ENCODE assay signal across 13 mouse cellular contexts in genomic region chr3:141792106-141792505, GRCm38 (mm10).
DNase-seq lines count a peak whose midpoint lies in the region; ATAC-seq and TF ChIP-seq lines count a peak whose summit lies in the region.
"Had no signal": no experiment of that assay in that cellular context is flagged by ENCODE, and none has a peak within 500 bp of the region (broad histone marks: within the 10 kb centered on the region; RNA-seq: fewer than 3 reads in every experiment).

No protein-coding gene starts in this region.

- dilution Hi-C loops in CH12.LX (cut with MboI; ENCODE audit: extremely low pct_ligation_motif_present, extremely low pct_unique_long_range_greater_than_20kb, low sequenced_read_pairs) = no loop called here

- no peak for TF ChIP-seq EP300 in CH12.LX (IDR thresholded peaks at IDR 0.05; ENCODE audit: low read length)

- H3K9me3 ChIP-seq in kidney, embryonic 15.5 days (replicated peaks) = no peaks in the 10 kb centered on the region
- H3K9me3 ChIP-seq in midbrain, embryonic 11.5 days (ENCODE audit: control insufficient read depth, low read length) = no peaks in the 10 kb centered on the region
- H3K9me3 ChIP-seq in midbrain, embryonic 10.5 days (replicated peaks) = no peaks in the 10 kb centered on the region
- H3K9me3 ChIP-seq in CH12.LX (replicated peaks; ENCODE audit: low read length) = no peaks in the 10 kb centered on the region
- H3K9me3 ChIP-seq: embryonic facial prominence, embryonic 13.5 days; forebrain, embryonic 10.5 days; heart, embryonic 13.5 days; neural tube, embryonic 13.5 days had no signal

- H3K4me1 ChIP-seq in kidney, embryonic 15.5 days = no peaks in the 10 kb centered on the region
- H3K4me1 ChIP-seq in midbrain, embryonic 11.5 days (ENCODE audit: control insufficient read depth, insufficient read depth, low read length) = no peaks in the 10 kb centered on the region
- H3K4me1 ChIP-seq in midbrain, embryonic 10.5 days = peaks cover 2% of the 10 kb centered on the region; the same call in 1 of the 2 replicates
- H3K4me1 ChIP-seq in CH12.LX (ENCODE audit: control insufficient read depth in 1 of 2, insufficient read depth in 2 of 2) = peaks cover 0 to 4% of the 10 kb centered on the region in 2 experiments; a peak in 1 of 4 replicates
- H3K4me1 ChIP-seq: forebrain, embryonic 10.5 days; heart, embryonic 13.5 days had no signal

- TF ChIP-seq CTCF in CH12.LX (conservative IDR thresholded peaks at IDR 0.05 in 1 of 2, IDR thresholded peaks at IDR 0.05 in 1 of 2; ENCODE audit: low read depth in 2 of 2, low read length in 2 of 2) = no peak

- peak; percentile 49; the same call in 1 of the 2 replicates for ATAC-seq in kidney, embryonic 15.5 days (replicated peaks; ENCODE audit: low FRiP score)
- ATAC-seq in midbrain, embryonic 11.5 days (ENCODE audit: low FRiP score) = peak; percentile 61; the same call in 1 of the 2 replicates
- ATAC-seq in common myeloid progenitor, adult 5-6 weeks (replicated peaks; ENCODE audit: low read depth, poor library complexity, severe bottlenecking) = 0 out of 2 replicates have a peak, but pooled peaks have one; percentile 69
- no peak for ATAC-seq in megakaryocyte, adult 5-6 weeks (ENCODE audit: poor library complexity, severe bottlenecking)
- ATAC-seq: activated CD4-positive, CD25-positive, alpha-beta regulatory T cell, adult 4 months had no signal

- H3K27ac ChIP-seq in kidney, embryonic 15.5 days = no peak overlapping the region
- no peak overlapping the region for H3K27ac ChIP-seq in midbrain, embryonic 11.5 days (ENCODE audit: low read depth, low read length)
- no peak overlapping the region for H3K27ac ChIP-seq in midbrain, embryonic 10.5 days (replicated peaks)
- no peak overlapping the region for H3K27ac ChIP-seq in CH12.LX (ENCODE audit: insufficient read depth, low read depth)
- H3K27ac ChIP-seq: embryonic facial prominence, embryonic 13.5 days; forebrain, embryonic 10.5 days; heart, embryonic 13.5 days; neural tube, embryonic 13.5 days had no signal

- in situ Hi-C loops in CH12.LX (cut with MboI; ENCODE audit: low pct_ligation_motif_present, low pct_unique_long_range_greater_than_20kb, low sequenced_read_pairs) = no loop called here

- H3K27me3 ChIP-seq in kidney, embryonic 15.5 days = no peaks in the 10 kb centered on the region
- no peaks in the 10 kb centered on the region for H3K27me3 ChIP-seq in midbrain, embryonic 11.5 days (ENCODE audit: control insufficient read depth, insufficient read depth, low read length)
- no peaks in the 10 kb centered on the region for H3K27me3 ChIP-seq in midbrain, embryonic 10.5 days (ENCODE audit: low read depth, poor library complexity, severe bottlenecking)
- H3K27me3 ChIP-seq in CH12.LX (replicated peaks) = no peaks in the 10 kb centered on the region
- H3K27me3 ChIP-seq: embryonic facial prominence, embryonic 13.5 days; heart, embryonic 13.5 days; neural tube, embryonic 13.5 days had no signal

- no peak overlapping the region for H3K4me3 ChIP-seq in kidney, embryonic 15.5 days (replicated peaks)
- no peak overlapping the region for H3K4me3 ChIP-seq in midbrain, embryonic 11.5 days (ENCODE audit: low read depth, low read length)
- H3K4me3 ChIP-seq in midbrain, embryonic 10.5 days = no peak overlapping the region
- no peak overlapping the region for H3K4me3 ChIP-seq in CH12.LX (replicated peaks in 1 of 3; ENCODE audit: low read depth in 2 of 3, low read length in 2 of 3, poor library complexity in 1 of 3)
- H3K4me3 ChIP-seq: embryonic facial prominence, embryonic 13.5 days; forebrain, embryonic 10.5 days; heart, embryonic 13.5 days; neural tube, embryonic 13.5 days had no signal

- no peak overlapping the region for H3K4me2 ChIP-seq in kidney, embryonic 15.5 days
- no peak overlapping the region for H3K4me2 ChIP-seq in midbrain, embryonic 11.5 days
- no peak overlapping the region for H3K4me2 ChIP-seq in CH12.LX (ENCODE audit: insufficient read depth, low read depth, poor library complexity, severe bottlenecking)
- H3K4me2 ChIP-seq: embryonic facial prominence, embryonic 13.5 days; heart, embryonic 13.5 days; neural tube, embryonic 13.5 days had no signal

- no peak overlapping the region for H3K9ac ChIP-seq in kidney, embryonic 15.5 days
- no peak overlapping the region for H3K9ac ChIP-seq in midbrain, embryonic 11.5 days (ENCODE audit: low read length)
- H3K9ac ChIP-seq in CH12.LX (ENCODE audit: insufficient read depth, low read depth) = no peak overlapping the region
- H3K9ac ChIP-seq: embryonic facial prominence, embryonic 13.5 days; heart, embryonic 13.5 days; neural tube, embryonic 13.5 days had no signal

- TF ChIP-seq POLR2A in CH12.LX (IDR thresholded peaks at IDR 0.05; ENCODE audit: low read depth, low read length) = no peak

- DNase-seq in kidney, adult 18-20 months = no peak
- DNase-seq in midbrain, embryonic 11.5 days (ENCODE audit: low spot score, missing footprints) = no peak
- DNase-seq in midbrain, embryonic 10.5 days (ENCODE audit: low spot score) = no peak
- DNase-seq in CH12.LX (ENCODE audit: extremely low read depth) = peak; percentile 33
- DNase-seq: lung, adult 18-20 months had no signal

- 94% methylated on average over 1 of the region's 1 CpGs for WGBS in kidney, embryonic 15.5 days
- WGBS in midbrain, embryonic 11.5 days = 90% methylated on average over 1 of the region's 1 CpGs
- WGBS in midbrain, embryonic 10.5 days = 76% methylated on average over 1 of the region's 1 CpGs

- H3K36me3 ChIP-seq in kidney, embryonic 15.5 days = peaks cover 15% of the 10 kb centered on the region
- no peaks in the 10 kb centered on the region for H3K36me3 ChIP-seq in midbrain, embryonic 11.5 days (ENCODE audit: control insufficient read depth, insufficient read depth, low read length)
- no peaks in the 10 kb centered on the region for H3K36me3 ChIP-seq in midbrain, embryonic 10.5 days
- no peaks in the 10 kb centered on the region for H3K36me3 ChIP-seq in CH12.LX (replicated peaks in 1 of 2; ENCODE audit: control insufficient read depth in 1 of 2, insufficient read depth in 1 of 2, low read length in 1 of 2)
- H3K36me3 ChIP-seq: forebrain, embryonic 10.5 days; heart, embryonic 13.5 days; neural tube, embryonic 13.5 days had no signal

- no peak for TF ChIP-seq RAD21 in CH12.LX (IDR thresholded peaks at IDR 0.05; ENCODE audit: low read depth, low read length)

- no peaks in the 10 kb centered on the region for H3K79me2 ChIP-seq in CH12.LX (replicated peaks; ENCODE audit: control insufficient read depth, extremely low read depth, insufficient read depth, poor library complexity, severe bottlenecking)

TF ChIP-seq in CH12.LX, 34 proteins besides CTCF, POLR2A, EP300 and RAD21:
- TF ChIP-seq BHLHE40 (IDR thresholded peaks at IDR 0.05; ENCODE audit: low read depth, low read length) = no peak
- TF ChIP-seq MYC (IDR thresholded peaks at IDR 0.05; ENCODE audit: low read depth, low read length) = no peak
- no peak for TF ChIP-seq MAZ (IDR thresholded peaks at IDR 0.05; ENCODE audit: low read depth, low read length)
- no peak for TF ChIP-seq ZNF384 (IDR thresholded peaks at IDR 0.05; ENCODE audit: low read depth, low read length)
- TF ChIP-seq MAFK (IDR thresholded peaks at IDR 0.05; ENCODE audit: insufficient replicate concordance, low read length) = no peak
- TF ChIP-seq PAX5 (IDR thresholded peaks at IDR 0.05; ENCODE audit: low read length) = no peak
- no peak for TF ChIP-seq SMC3 (IDR thresholded peaks at IDR 0.05; ENCODE audit: low read depth, low read length)
- TF ChIP-seq CHD1 (IDR thresholded peaks at IDR 0.05; ENCODE audit: low read depth, low read length) = no peak
- no peak for TF ChIP-seq NELFE (IDR thresholded peaks at IDR 0.05; ENCODE audit: low read depth, low read length)
- TF ChIP-seq ETS1 (conservative IDR thresholded peaks at IDR 0.05; ENCODE audit: low read depth, low read length) = no peak
- no peak for TF ChIP-seq ZKSCAN1 (IDR thresholded peaks at IDR 0.05; ENCODE audit: borderline replicate concordance, low read depth, low read length)
- TF ChIP-seq KAT2A (IDR thresholded peaks at IDR 0.05; ENCODE audit: insufficient replicate concordance, low read length) = no peak
- TF ChIP-seq UBTF (IDR thresholded peaks at IDR 0.05; ENCODE audit: low read depth, low read length) = no peak
